Mouse (Mus musculus) C2C12 (cell line): ENCODE data around the gene Nek6. TPM values are rescaled to one million over a fixed set of nuclear protein-coding genes. Genes with fewer than 3 reads are reported as not detected.

Experiments used
- H3K27me3 ChIP-seq: one replicate; pipeline ENCODE4 v1.6.1; 2011; ENCODE audit not compliant: control insufficient read depth, insufficient read depth, insufficient read length
- H3K36me3 ChIP-seq: one replicate; pipeline ENCODE4 v1.6.1; 2011; ENCODE audit not compliant: control insufficient read depth, insufficient read depth
- H3K4me3 ChIP-seq: one replicate; pipeline ENCODE4 v1.5.1; 2011; ENCODE audit warnings: mild to moderate bottlenecking, control low read depth; ENCODE audit not compliant: poor library complexity, insufficient read depth, severe bottlenecking
- H3K79me2 ChIP-seq: one replicate; pipeline ENCODE4 v1.6.1; 2011; ENCODE audit not compliant: control insufficient read depth, insufficient read depth
- H3K79me3 ChIP-seq: one replicate; pipeline ENCODE4 v1.6.1; 2011; ENCODE audit warnings: low read depth, control low read depth
- H3ac ChIP-seq: one replicate; pipeline ENCODE3; 2011; ENCODE audit warnings: low read depth; ENCODE audit not compliant: control insufficient read depth, insufficient read length
- CEBPB ChIP-seq: IDR thresholded peaks from one replicate; pipeline ENCODE4 v1.6.1; 2011; ENCODE audit warnings: low read depth, mild to moderate bottlenecking, control low read depth, moderate library complexity
- CTCF ChIP-seq: IDR thresholded peaks from one replicate; pipeline ENCODE4 v1.5.1; 2011; ENCODE audit not compliant: control insufficient read depth, insufficient read depth, insufficient read length
- FOSL1 ChIP-seq: IDR thresholded peaks from one replicate; pipeline ENCODE4 v1.8.0; 2011; ENCODE audit warnings: mild to moderate bottlenecking, low read length; ENCODE audit not compliant: poor library complexity, insufficient read depth, severe bottlenecking
- MAX ChIP-seq: IDR thresholded peaks from one replicate; pipeline ENCODE4 v1.6.1; 2011; ENCODE audit warnings: mild to moderate bottlenecking, control low read depth
- MYOD1 ChIP-seq: IDR thresholded peaks from one replicate; pipeline ENCODE4 v1.6.1; 2011; ENCODE audit warnings: low read depth; ENCODE audit not compliant: control insufficient read depth, insufficient read length
- MYOG ChIP-seq: IDR thresholded peaks from one replicate; pipeline ENCODE4 v1.6.1; 2011; ENCODE audit not compliant: control insufficient read depth, insufficient read length; ENCODE audit errors: extremely low read depth
- USF1 ChIP-seq: IDR thresholded peaks from one replicate; pipeline ENCODE4 v1.6.1; 2011; ENCODE audit warnings: low read depth, mild to moderate bottlenecking, control low read depth, moderate library complexity
- polyA plus RNA-seq: library from polyadenylated mRNA; unstranded; fragments of >200 nt; fragmentation: generic; extraction: Trizol; gene quantifications from one replicate; pipeline ENCODE4 v1.2.1, GENCODE M21; 2012; ENCODE audit warnings: missing spikeins

Nek6 gene
- polyA plus RNA-seq, 1 experiment = 27.9 TPM

DNA sequence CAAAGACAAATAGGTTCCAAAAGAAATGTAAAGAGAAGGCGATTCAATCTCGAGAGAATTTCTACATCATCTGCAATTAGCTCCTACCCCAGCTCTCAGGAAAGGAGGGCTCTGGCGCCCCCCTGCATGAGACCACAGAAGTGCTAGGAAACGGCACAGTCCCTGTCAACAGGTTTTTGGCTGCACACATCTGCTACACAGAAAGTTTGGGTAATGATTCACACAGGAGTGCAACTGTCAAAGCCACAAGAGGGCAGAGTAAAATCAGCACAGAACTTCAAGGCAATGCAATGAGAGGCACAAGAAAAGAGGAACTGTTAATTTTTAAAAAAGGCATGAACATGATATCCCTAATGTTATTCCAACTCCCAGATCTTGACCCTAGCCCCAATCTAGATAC, 104.6 kb downstream of the Nek6 start:
- H3K27me3 ChIP-seq = no peaks in the 10 kb centered on the region
- H3K79me2 ChIP-seq = peaks cover 88% of the 10 kb centered on the region
- no peak overlapping the region for H3ac ChIP-seq
- TF ChIP-seq CTCF (no peak), MAX (no peak), MYOG (no peak), USF1 (no peak), FOSL1 (no peak), MYOD1 (no peak), CEBPB (no peak)
- peaks cover 65% of the 10 kb centered on the region for H3K79me3 ChIP-seq
- H3K4me3 ChIP-seq = no peak overlapping the region
- peaks cover 75% of the 10 kb centered on the region for H3K36me3 ChIP-seq

GRCm38 (mm10) chr2:38616956-38617872, 105.8 kb downstream of the Nek6 start:
- H3K79me3 ChIP-seq = peaks cover 70% of the 10 kb centered on the region
- H3K79me2 ChIP-seq = peaks cover 100% of the 10 kb centered on the region
- H3ac ChIP-seq = no peak overlapping the region
- TF ChIP-seq CTCF (no peak), CEBPB (no peak), MYOD1 (no peak), MYOG (no peak), MAX (no peak), USF1 (no peak), FOSL1 (no peak)
- no peak overlapping the region for H3K4me3 ChIP-seq
- H3K36me3 ChIP-seq = peaks cover 68% of the 10 kb centered on the region
- no peaks in the 10 kb centered on the region for H3K27me3 ChIP-seq

DNA sequence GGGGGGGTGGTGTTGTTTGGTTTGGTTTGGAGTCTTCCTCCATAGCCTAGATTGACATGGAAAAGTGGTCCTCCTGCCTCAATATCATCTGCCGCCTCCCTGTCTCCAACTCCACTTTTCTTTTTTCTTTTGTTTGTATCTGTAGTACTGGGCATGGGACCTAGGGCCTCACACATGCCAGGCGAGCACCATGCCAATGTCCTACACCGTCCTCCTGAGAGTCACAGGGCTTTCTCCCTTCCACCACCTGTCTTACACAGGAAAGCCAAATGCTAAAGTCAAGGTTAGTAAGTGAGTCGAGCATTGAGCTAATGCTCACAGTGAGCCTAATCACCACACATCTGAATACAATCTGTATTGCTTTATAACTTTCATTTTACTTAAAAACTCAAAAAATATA, 108.3 kb downstream of the Nek6 start:
- Histone ChIP-seq H3K4me3 (no peak overlapping the region), H3K27me3 (no peaks in the 10 kb centered on the region), H3K79me3 (peaks cover 76% of the 10 kb centered on the region), H3K36me3 (peaks cover 60% of the 10 kb centered on the region), H3ac (no peak overlapping the region), H3K79me2 (peaks cover 100% of the 10 kb centered on the region)
- TF ChIP-seq FOSL1 (no peak), MYOG (no peak), CTCF (no peak), MYOD1 (no peak), MAX (no peak), CEBPB (no peak), USF1 (no peak)

DNA sequence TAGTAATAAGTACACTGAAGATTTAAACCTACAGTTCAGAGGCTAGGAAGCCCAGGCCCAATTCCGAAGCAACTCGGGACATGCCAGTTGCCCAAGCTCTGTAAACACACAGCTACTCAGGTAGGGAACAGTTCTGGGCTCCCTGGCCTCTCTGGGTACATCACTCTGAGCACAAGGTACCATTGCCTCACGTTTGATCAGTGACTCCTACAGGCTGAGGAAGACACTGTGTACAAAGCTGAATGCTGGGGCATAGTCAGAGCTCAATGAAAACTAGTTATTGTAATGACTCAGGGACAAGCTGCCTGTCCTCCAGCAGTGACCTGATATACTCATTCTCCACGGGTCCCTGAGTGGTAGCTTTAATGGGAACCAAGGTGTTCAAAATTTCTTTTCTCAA, 109.6 kb downstream of the Nek6 start:
- H3K79me2 ChIP-seq = peaks cover 100% of the 10 kb centered on the region
- peaks cover 68% of the 10 kb centered on the region for H3K36me3 ChIP-seq
- H3K79me3 ChIP-seq = peaks cover 74% of the 10 kb centered on the region
- TF ChIP-seq MYOD1 = no peak
- TF ChIP-seq MYOG = no peak
- no peak for TF ChIP-seq MAX
- no peak for TF ChIP-seq CTCF
- TF ChIP-seq CEBPB = no peak
- TF ChIP-seq FOSL1 = no peak
- no peak for TF ChIP-seq USF1
- H3ac ChIP-seq = no peak overlapping the region
- no peaks in the 10 kb centered on the region for H3K27me3 ChIP-seq
- no peak overlapping the region for H3K4me3 ChIP-seq

GRCm38 (mm10) chr2:38621610-38622021, 110.2 kb downstream of the Nek6 start:
- TF ChIP-seq CEBPB (no peak), FOSL1 (peak; percentile 31)
- Histone ChIP-seq H3K27me3 (no peaks in the 10 kb centered on the region), H3K4me3 (no peak overlapping the region), H3K36me3 (peaks cover 73% of the 10 kb centered on the region), H3K79me2 (peaks cover 100% of the 10 kb centered on the region), H3ac (no peak overlapping the region), H3K79me3 (peaks cover 71% of the 10 kb centered on the region)
